Mouse (Mus musculus) pancreas, adult 10 weeks (tissue): ENCODE data around the gene Ccdc28b. TPM values are rescaled to one million over a fixed set of nuclear protein-coding genes. Genes with fewer than 3 reads are reported as not detected.

ENCODE experiments used
- polyA plus RNA-seq: library from polyadenylated mRNA; stranded (reverse); fragments of 350-450 nt; fragmentation: Illumina TruSeq; extraction: RNeasy Lipid Tissue Mini Kit (QIAGEN cat#74804); gene quantifications from one replicate; pipeline ENCODE4 v1.2.3, GENCODE M21; 2015; ENCODE audit warnings: low read depth, low replicate concordance; ENCODE audit not compliant: insufficient read depth

The Ccdc28b gene
- polyA plus RNA-seq: 26.3 TPM

GRCm38 (mm10) chr4:129623681-129624091 lies at the start of gene Ccdc28b:
TSS of gene Ccdc28b (minus strand) at chr4:129623947.

GRCm38 (mm10) chr4:129672083-129672877 lies 48.5 kb upstream of the Ccdc28b start, which contains the start of gene Kpna6:
TSS of gene Kpna6 (minus strand) at chr4:129672767.

GRCm38 (mm10) chr4:129640638-129641467 lies 17.1 kb upstream of the Ccdc28b start, which contains the start of gene Txlna:
TSS of gene Txlna (minus strand) at chr4:129641065.

GRCm38 (mm10) chr4:129618786-129619691 lies 4.7 kb downstream of the Ccdc28b start, which contains the start of gene Iqcc:
TSS of gene Iqcc (minus strand) at chr4:129619099.

GRCm38 (mm10) chr4:129614093-129614492 lies 9.7 kb downstream of the Ccdc28b start, which contains the start of gene Dcdc2b:
TSS of gene Dcdc2b (minus strand) at chr4:129614257.

GRCm38 (mm10) chr4:129600233-129601158 lies 23.3 kb downstream of the Ccdc28b start, which contains the start of the genes Eif3i and Tmem234:
TSS of gene Eif3i (minus strand) at chr4:129600648.
TSS of gene Tmem234 (plus strand) at chr4:129600668.

GRCm38 (mm10) chr4:129578466-129578865 lies 45.3 kb downstream of the Ccdc28b start, which contains the start of gene Fam167b:
TSS of gene Fam167b (minus strand) at chr4:129578549.

GRCm38 (mm10) chr4:129573430-129573829 lies 50.3 kb downstream of the Ccdc28b start, which contains the start of gene Lck:
TSS of gene Lck (minus strand) at chr4:129573641.

Other genes with a start within 250 kb of the Ccdc28b start
- 1.6 TPM for gene Zbtb8a, start 245.8 kb downstream of the Ccdc28b start, polyA plus RNA-seq
- gene Zbtb8b, start 183.1 kb downstream of the Ccdc28b start, polyA plus RNA-seq: not detected
- gene Bsdc1, start 162.4 kb downstream of the Ccdc28b start, polyA plus RNA-seq: 15.5 TPM
- not detected for gene Tssk3, start 132.9 kb downstream of the Ccdc28b start, polyA plus RNA-seq
- not detected for gene Fam229a, start 132.8 kb downstream of the Ccdc28b start, polyA plus RNA-seq
- gene Marcksl1, start 110.4 kb downstream of the Ccdc28b start, polyA plus RNA-seq: 7.8 TPM
- gene Hdac1, start 81.2 kb downstream of the Ccdc28b start, polyA plus RNA-seq: 13.8 TPM
- not detected for gene Lck, start 50.3 kb downstream of the Ccdc28b start, polyA plus RNA-seq
- gene Fam167b, start 45.4 kb downstream of the Ccdc28b start, polyA plus RNA-seq: 2.3 TPM
- 62.4 TPM for gene Eif3i, start 23.3 kb downstream of the Ccdc28b start, polyA plus RNA-seq
- gene Tmem234, start 23.3 kb downstream of the Ccdc28b start, polyA plus RNA-seq: 67.7 TPM
- 4.6 TPM for gene Dcdc2b, start 9.7 kb downstream of the Ccdc28b start, polyA plus RNA-seq
- gene Iqcc, start 4.8 kb downstream of the Ccdc28b start, polyA plus RNA-seq: 5.6 TPM
- 14.9 TPM for gene Txlna, start 17.1 kb upstream of the Ccdc28b start, polyA plus RNA-seq
- gene Kpna6, start 48.8 kb upstream of the Ccdc28b start, polyA plus RNA-seq: 7.3 TPM
- gene Tmem39b, start 72.9 kb upstream of the Ccdc28b start, polyA plus RNA-seq: 3.9 TPM
- gene Khdrbs1, start 118.4 kb upstream of the Ccdc28b start, polyA plus RNA-seq: 10.0 TPM
- 34.4 TPM for gene Ptp4a2, start 187.3 kb upstream of the Ccdc28b start, polyA plus RNA-seq